Mouse (Mus musculus): ENCODE measurements around the gene Shisal1. TPM values are rescaled to one million over a fixed set of nuclear protein-coding genes. Genes with fewer than 3 reads are reported as not detected.

The Shisal1 gene
- polyA plus RNA-seq, 1 experiment from 2014 or later: 4.2 TPM

- Histone ChIP-seq H3K9me3 (no peaks in the 10 kb centered on the region), H3K27me3 (no peaks in the 10 kb centered on the region), H3K36me3 (no peaks in the 10 kb centered on the region), H3K4me3 (no peak overlapping the region), H3K4me2 (replicated peaks) (no peak overlapping the region), H3K27ac (no peak overlapping the region), H3K4me1 (no peaks in the 10 kb centered on the region; the same call in 1 of the 2 replicates), H3K9ac (no peak overlapping the region)
- WGBS: 85% methylated on average over 8 of the region's 8 CpGs
- no peak for ATAC-seq (ENCODE audit: insufficient number of reproducible peaks, insufficient read depth, low FRiP score, low TSS enrichment)
Measured at GRCm38 (mm10) chr15:84329940-84330339, 117.0 kb downstream of the Shisal1 start.

Other genes with a start within 250 kb of the Shisal1 start
- 4.3 and 6.0 TPM in 2 replicates for gene Parvb, start 215.1 kb downstream of the Shisal1 start, polyA plus RNA-seq (2016; fragmentation: Nextera tagmentation; extraction: Ambion mirVana)
- 1.1 and 1.2 TPM in 2 replicates for gene Parvg, start 123.1 kb downstream of the Shisal1 start, polyA plus RNA-seq (2016; fragmentation: Nextera tagmentation; extraction: Ambion mirVana)
- 31.2 and 31.4 TPM in 2 replicates for gene Rtl6, start 110.7 kb upstream of the Shisal1 start, polyA plus RNA-seq (2016; fragmentation: Nextera tagmentation; extraction: Ambion mirVana)
- 20.4 and 20.7 TPM in 2 replicates for gene Prr5, start 222.5 kb upstream of the Shisal1 start, polyA plus RNA-seq (2016; fragmentation: Nextera tagmentation; extraction: Ambion mirVana)

Data from embryonic facial prominence, embryonic 12.5 days (tissue).